Mouse (Mus musculus) CH12.LX (cell line): ENCODE data around the gene Coa4. TPM values are rescaled to one million over a fixed set of nuclear protein-coding genes. Genes with fewer than 3 reads are reported as not detected.

Experiments
- DNase-seq: peaks from one replicate; pipeline ENCODE4 v3.0.0-alpha.2; 2013; ENCODE audit errors: extremely low read depth
- H3K27ac ChIP-seq: 2 replicates; pipeline ENCODE4 v1.5.1; 2012; ENCODE audit warnings: low read depth, mild to moderate bottlenecking, control low read depth, moderate library complexity; ENCODE audit not compliant: insufficient read depth
- H3K27me3 ChIP-seq: replicated peaks from 2 replicates; pipeline ENCODE3; 2012; ENCODE audit warnings: inconsistent platforms
- H3K36me3 ChIP-seq, 2 experiments: replicated peaks in 1 of 2; 2 replicates each; pipeline versions ENCODE3 to v1.6.1; 2012; ENCODE audit warnings: inconsistent platforms in 1 of 2, low read length in 1 of 2, mild to moderate bottlenecking in 1 of 2, mixed read lengths in 1 of 2, moderate library complexity in 1 of 2; ENCODE audit not compliant: control insufficient read depth in 1 of 2, insufficient read depth in 1 of 2
- H3K4me1 ChIP-seq, 2 experiments: 2 replicates each; pipeline ENCODE4 v1.6.1; 2012; ENCODE audit warnings: inconsistent platforms in 1 of 2, moderate library complexity in 1 of 2; ENCODE audit not compliant: insufficient read depth in 2 of 2, control insufficient read depth in 1 of 2
- H3K4me2 ChIP-seq: 2 replicates; pipeline ENCODE4 v1.6.1; 2012; ENCODE audit warnings: low read depth, mild to moderate bottlenecking, control low read depth; ENCODE audit not compliant: poor library complexity, insufficient read depth, severe bottlenecking
- H3K4me3 ChIP-seq, 3 experiments: fragments of 150-350 bp in 1 of 3; sonication (generic) in 1 of 3; replicated peaks in 1 of 3; 2 replicates each; pipeline versions ENCODE3 to v1.5.1; 2011 to 2012; ENCODE audit warnings: low read depth in 2 of 3, low read length in 2 of 3, mild to moderate bottlenecking in 2 of 3, moderate library complexity in 2 of 3, control low read depth in 1 of 3, improper control_type of control experiment in 1 of 3, inconsistent platforms in 1 of 3, mixed read lengths in 1 of 3; ENCODE audit not compliant: poor library complexity in 1 of 3
- H3K79me2 ChIP-seq: replicated peaks from 2 replicates; pipeline ENCODE4 v1.6.1; 2012; ENCODE audit warnings: mild to moderate bottlenecking, moderate library complexity; ENCODE audit not compliant: control insufficient read depth, poor library complexity, insufficient read depth, severe bottlenecking; ENCODE audit errors: extremely low read depth
- H3K9ac ChIP-seq: 2 replicates; pipeline ENCODE4 v1.6.1; 2012; ENCODE audit warnings: low read depth, mild to moderate bottlenecking, control low read depth, moderate library complexity; ENCODE audit not compliant: insufficient read depth
- H3K9me3 ChIP-seq: replicated peaks from 2 replicates; pipeline ENCODE3; 2012; ENCODE audit warnings: low read length, inconsistent platforms, mixed read lengths
- CHD2 ChIP-seq: IDR thresholded peaks from 2 replicates; pipeline ENCODE4 v1.6.1; 2011; ENCODE audit warnings: low read length, improper control_type of control experiment
- CTCF ChIP-seq, 2 experiments: IDR thresholded peaks in 1 of 2; conservative IDR thresholded peaks in 1 of 2; 2 replicates each; pipeline ENCODE4 v1.5.1; 2011 to 2012; ENCODE audit warnings: low read depth in 2 of 2, low read length in 2 of 2, improper control_type of control experiment in 1 of 2, inconsistent platforms in 1 of 2, mild to moderate bottlenecking in 1 of 2, moderate library complexity in 1 of 2
- ELF1 ChIP-seq: IDR thresholded peaks from 2 replicates; pipeline ENCODE4 v1.6.1; 2014; ENCODE audit warnings: low read depth, mild to moderate bottlenecking, inconsistent platforms, low read length, improper control_type of control experiment
- EP300 ChIP-seq: IDR thresholded peaks from 2 replicates; pipeline ENCODE4 v1.6.1; 2011; ENCODE audit warnings: low read length, improper control_type of control experiment
- IRF4 ChIP-seq: IDR thresholded peaks from 2 replicates; pipeline ENCODE4 v1.6.1; 2014; ENCODE audit warnings: low read depth, mild to moderate bottlenecking, inconsistent platforms, low read length, improper control_type of control experiment
- MAX ChIP-seq: IDR thresholded peaks from 2 replicates; pipeline ENCODE4 v1.6.1; 2011; ENCODE audit warnings: low read length, improper control_type of control experiment
- MAZ ChIP-seq: IDR thresholded peaks from 2 replicates; pipeline ENCODE4 v1.6.1; 2012; ENCODE audit warnings: low read depth, mild to moderate bottlenecking, inconsistent platforms, low read length, improper control_type of control experiment, moderate library complexity
- POLR2A ChIP-seq: IDR thresholded peaks from 2 replicates; pipeline ENCODE4 v1.6.1; 2011; ENCODE audit warnings: low read depth, mild to moderate bottlenecking, improper control_type of control experiment, low read length
- RCOR1 ChIP-seq: conservative IDR thresholded peaks from 2 replicates; pipeline ENCODE4 v1.6.1; 2012; ENCODE audit warnings: low read depth, mild to moderate bottlenecking, inconsistent platforms, low read length, improper control_type of control experiment
- SIN3A ChIP-seq: IDR thresholded peaks from 2 replicates; pipeline ENCODE4 v1.6.1; 2012; ENCODE audit warnings: low read length, improper control_type of control experiment, inconsistent platforms
- TCF12 ChIP-seq: IDR thresholded peaks from 2 replicates; pipeline ENCODE4 v1.6.1; 2014; ENCODE audit warnings: low read depth, mild to moderate bottlenecking, inconsistent platforms, low read length, improper control_type of control experiment
- USF2 ChIP-seq: conservative IDR thresholded peaks from 2 replicates; pipeline ENCODE4 v1.6.1; 2011; ENCODE audit warnings: low read depth, low read length, improper control_type of control experiment
- ZNF384 ChIP-seq: IDR thresholded peaks from 2 replicates; pipeline ENCODE4 v1.6.1; 2012; ENCODE audit warnings: low read depth, low read length, improper control_type of control experiment, inconsistent platforms
- dilution Hi-C: fragments of 300-500 bp; cut with MboI; formaldehyde crosslinking; loops from 2 replicates; pipeline ENCODE4 v1.14.3; 2020; ENCODE audit warnings: low sequenced_read_pairs; ENCODE audit not compliant: extremely low pct_unique_long_range_greater_than_20kb, extremely low pct_ligation_motif_present
- in situ Hi-C: fragments of 300-500 bp; cut with MboI; formaldehyde crosslinking; loops from 3 replicates; pipeline ENCODE4 v1.14.3; 2019; ENCODE audit warnings: low sequenced_read_pairs, low pct_ligation_motif_present, low pct_unique_long_range_greater_than_20kb, mixed read lengths
- polyA plus RNA-seq: library from polyadenylated mRNA; unstranded; fragments of >175 nt; gene quantifications from 2 replicates; pipeline ENCODE4 v1.2.1, GENCODE M21; 2012; ENCODE audit warnings: low read depth; ENCODE audit not compliant: insufficient read length
- total RNA-seq, 2 experiments: library from RNA; depleted of rRNA; stranded (reverse); fragments of 300-350 nt in 1 of 2; fragments of >200 nt in 1 of 2; gene quantifications; 2 replicates each; pipeline ENCODE4 v1.2.3; 2012 to 2014

Gene Coa4
- total and polyA plus RNA-seq, 3 experiments: 22.9 to 24.1 (median 24.1) TPM

- in situ Hi-C loops (no loop called here), dilution Hi-C loops (no loop called here)
- Histone ChIP-seq H3K4me3 (no peak overlapping the region), H3K27ac (no peak overlapping the region), H3K4me2 (no peak overlapping the region), H3K79me2 (peaks cover 15% of the 10 kb centered on the region; the same call in 1 of the 2 replicates), H3K27me3 (no peaks in the 10 kb centered on the region), H3K4me1 (peaks cover 23 to 82% of the 10 kb centered on the region in 2 experiments), H3K36me3 (peaks cover 44 to 84% of the 10 kb centered on the region in 2 experiments), H3K9ac (no peak overlapping the region), H3K9me3 (no peaks in the 10 kb centered on the region)
- DNase-seq: no peak
- no peak for TF ChIP-seq TCF12
- no peak for TF ChIP-seq CTCF (conservative IDR thresholded peaks at IDR 0.05 in 1 of 2, IDR thresholded peaks at IDR 0.05 in 1 of 2; ENCODE audit: low read depth in 2 of 2, low read length in 2 of 2)
These were observed 37.4 kb upstream of the Coa4 start for GRCm38 (mm10) chr7:100499465-100499864.

- Histone ChIP-seq H3K36me3 (peaks cover 44 to 81% of the 10 kb centered on the region in 2 experiments), H3K4me1 (peaks cover 23 to 90% of the 10 kb centered on the region in 2 experiments), H3K27me3 (no peaks in the 10 kb centered on the region), H3K79me2 (peaks cover 9% of the 10 kb centered on the region; the same call in 1 of the 2 replicates), H3K9ac (no peak overlapping the region), H3K4me3 (no peak overlapping the region), H3K9me3 (no peaks in the 10 kb centered on the region), H3K4me2 (no peak overlapping the region), H3K27ac (no peak overlapping the region)
- in situ Hi-C loops: no loop called here
- no peak; the same call in 1 of the 2 replicates for TF ChIP-seq USF2
- TF ChIP-seq MAX: no peak
- no peak for TF ChIP-seq RCOR1
- TF ChIP-seq POLR2A: no peak
- TF ChIP-seq CHD2: no peak
- no peak for TF ChIP-seq MAZ
- TF ChIP-seq ELF1: no peak
- TF ChIP-seq EP300: no peak
- no peak for TF ChIP-seq IRF4
- TF ChIP-seq SIN3A: no peak
- no peak for TF ChIP-seq ZNF384
- DNase-seq: no peak
- dilution Hi-C loops: no loop called here
These were observed 36.4 kb upstream of the Coa4 start for GRCm38 (mm10) chr7:100500276-100500977.
